Mouse (Mus musculus) left cerebral cortex, postnatal 36 days (tissue): Measurements from ENCODE around the gene Rin3. TPM values are rescaled to one million over a fixed set of nuclear protein-coding genes. Genes with fewer than 3 reads are reported as not detected.
"Not testable (repeated sequence)": the region's sequence is repeated elsewhere in the genome, so short reads cannot be mapped to it uniquely, and the experiment has no call there.

Source experiments
- DNase-seq, 2 experiments: peaks; one replicate each; pipeline ENCODE4 v3.0.0; 2021 to 2022; ENCODE audit warnings: low spot score in 2 of 2, mixed read lengths in 1 of 2
- intact Hi-C: fragments of 180-260 bp; cut with DNase I; formaldehyde crosslinking; loops from one replicate; pipeline ENCODE4 v1.15.1; 2025
- total RNA-seq, 2 experiments: library from RNA; stranded (reverse); gene quantifications; 2 replicates each; pipeline ENCODE4 v1.2.3; 2021

The Rin3 gene
- total RNA-seq, 2 experiments from 2014 or later: 3.5 to 4.4 TPM

DNA sequence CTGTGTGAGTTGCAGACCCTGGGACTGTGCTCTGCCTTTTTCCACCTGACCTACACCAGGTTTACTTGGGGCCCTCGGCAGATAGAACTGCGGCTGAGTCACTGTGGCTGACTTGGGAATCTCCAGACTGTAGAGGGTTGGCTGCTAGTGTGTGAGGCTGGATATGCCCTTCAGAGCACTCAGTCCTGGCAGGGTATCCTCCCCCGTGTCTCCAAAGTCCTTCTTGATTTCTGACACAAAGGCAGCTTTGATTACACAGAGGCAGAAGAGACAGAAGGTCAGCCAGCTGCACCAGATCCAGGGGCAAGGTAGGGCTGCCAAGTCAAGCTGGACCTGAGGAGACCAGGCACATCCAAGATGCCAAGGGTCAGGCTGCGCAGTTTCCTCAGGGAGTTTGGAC lies 11.4 kb upstream of the Rin3 start:
- DNase-seq: no peak
- intact Hi-C loops: no loop called here

DNA sequence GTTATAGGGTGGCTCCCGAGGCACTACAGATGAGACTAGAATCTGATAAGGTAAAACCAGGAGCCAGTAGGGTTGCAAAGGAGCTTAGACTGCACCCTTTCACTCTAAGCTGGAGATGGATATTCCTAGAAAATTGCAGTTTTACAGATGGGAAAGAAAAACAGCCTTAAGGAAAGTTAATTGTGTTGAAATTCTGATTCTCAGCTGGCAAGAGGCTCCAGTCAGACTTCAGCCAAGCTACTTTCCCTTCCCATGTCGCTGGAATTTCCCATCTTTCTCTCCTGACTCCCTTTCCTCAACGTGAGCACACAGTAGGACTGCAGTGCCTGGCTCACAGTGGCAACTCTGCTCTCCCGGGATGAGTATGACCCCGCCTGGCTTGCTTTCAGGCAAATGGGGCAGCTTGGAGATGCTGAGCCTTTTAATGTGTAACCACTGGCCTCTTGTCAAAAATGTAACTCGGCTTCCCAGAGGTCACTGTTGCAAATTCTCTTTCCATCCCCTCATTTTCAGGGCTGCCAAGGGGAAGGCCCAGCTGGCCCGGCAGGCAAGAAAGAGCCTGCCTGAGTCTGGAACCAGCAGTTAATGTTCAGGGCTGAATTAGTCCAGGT lies 6.9 kb upstream of the Rin3 start:
- intact Hi-C loops: no loop called here
- DNase-seq: no peak

DNA sequence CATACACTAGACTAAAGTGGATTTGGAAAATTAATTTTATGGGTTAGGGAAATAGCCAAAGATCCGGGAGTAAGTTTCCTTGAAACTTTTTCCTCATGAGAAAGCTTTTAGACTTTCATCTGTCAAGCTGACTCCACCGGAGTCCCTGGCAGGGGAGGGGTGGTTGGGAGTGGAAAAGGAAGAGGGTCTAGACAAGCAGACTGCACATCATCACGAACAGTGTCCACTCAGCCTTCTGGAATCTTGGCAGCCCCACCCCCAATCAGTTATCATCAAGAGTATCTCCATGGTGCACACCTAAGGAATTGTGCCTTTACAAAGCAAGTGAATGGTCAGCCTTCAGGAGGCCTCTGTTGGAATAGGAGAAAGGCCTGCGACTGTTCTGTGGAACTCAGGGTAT lies 2.6 kb upstream of the Rin3 start:
- DNase-seq, intact Hi-C loops: not testable (repeated sequence)

DNA sequence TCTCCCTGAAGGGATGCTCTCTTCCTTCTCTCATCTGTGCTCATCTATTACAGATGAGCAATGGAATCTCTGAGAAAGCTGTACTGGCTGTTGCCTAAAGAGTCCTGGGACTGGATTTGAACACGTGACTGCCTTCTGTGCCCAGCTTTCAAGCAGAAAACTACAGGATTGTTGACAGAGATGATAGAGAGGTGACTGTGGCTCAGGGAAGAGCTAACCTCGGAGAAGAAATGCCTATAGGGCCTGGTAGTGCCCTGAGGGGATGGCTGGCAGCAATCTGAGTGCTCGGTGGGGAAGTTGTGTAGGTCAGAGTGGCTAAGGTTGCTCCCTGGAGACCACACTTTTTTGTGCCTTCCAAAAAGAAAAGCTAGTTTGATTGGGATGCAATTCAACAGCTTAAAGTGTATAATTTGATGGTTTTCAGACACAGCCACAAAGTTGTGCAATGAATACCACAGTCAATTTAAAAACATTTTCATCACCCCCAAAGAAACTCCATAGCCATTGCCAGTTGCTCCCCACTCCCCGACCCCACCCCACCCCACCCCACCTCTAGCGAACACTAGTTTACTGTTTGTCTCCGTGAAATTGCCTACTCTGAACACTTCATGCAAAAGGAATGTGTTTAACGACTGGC lies 1.9 kb upstream of the Rin3 start:
- intact Hi-C loops: no loop called here

DNA sequence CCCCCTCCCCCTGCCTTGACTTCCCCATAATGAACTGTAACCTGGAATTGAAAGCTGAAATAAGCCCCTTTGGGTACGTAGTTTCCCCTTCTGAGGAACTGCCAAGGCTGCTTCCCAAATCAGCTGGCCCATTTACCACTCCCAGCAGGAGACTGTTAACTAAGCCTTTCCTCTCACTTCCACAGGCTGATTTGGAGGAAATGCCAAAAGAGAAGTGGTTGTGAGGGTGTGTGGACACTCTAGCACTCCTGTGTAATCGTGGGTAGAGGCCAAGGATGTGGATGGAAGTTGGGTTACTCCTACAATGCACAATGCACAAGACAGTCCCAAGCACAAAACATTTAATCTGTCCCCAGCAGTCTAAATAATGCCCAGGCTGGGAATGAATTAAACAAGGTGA lies 722 bp upstream of the Rin3 start:
- intact Hi-C loops: no loop called here
- DNase-seq: no peak

More for the DNA sequence above, 1.9 kb upstream of the Rin3 start:
- DNase-seq: no peak

DNA sequence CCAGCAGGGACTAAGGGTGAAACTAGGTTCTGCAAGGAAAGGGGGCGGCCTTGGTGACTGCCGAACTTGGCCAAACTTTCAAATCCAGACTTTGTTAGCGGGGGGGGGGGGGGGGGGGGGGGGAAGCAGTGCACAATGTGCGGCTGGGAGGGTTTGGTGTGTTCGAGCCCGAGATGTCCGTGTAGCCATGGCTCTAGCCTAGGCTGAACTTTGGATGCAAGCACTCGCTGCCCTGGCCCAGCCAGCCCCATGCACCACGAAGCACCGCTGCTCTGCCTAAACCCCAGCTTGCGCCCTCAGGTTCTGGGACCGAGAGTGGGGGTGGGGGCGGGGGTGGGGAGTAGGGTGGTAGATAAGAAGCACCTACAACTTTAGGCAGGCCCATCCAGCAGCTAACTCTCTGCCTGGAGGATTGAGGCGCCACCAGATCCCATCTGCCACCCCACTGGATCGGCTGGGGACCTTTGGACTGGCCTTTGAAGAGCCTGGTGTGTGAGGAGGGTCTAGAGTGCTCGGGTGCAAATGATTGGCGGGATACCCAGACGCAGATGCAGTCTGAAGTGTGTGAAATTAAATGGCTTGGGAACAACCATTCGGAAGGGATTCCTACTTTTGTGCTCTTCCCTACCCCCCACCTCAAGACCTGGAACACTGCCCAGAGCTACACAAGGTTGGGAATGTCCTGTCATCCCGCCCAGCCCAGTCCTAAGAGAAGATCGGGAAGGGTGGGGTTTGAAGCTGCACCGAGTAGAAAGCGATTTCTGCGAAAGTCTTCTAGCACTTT lies 827 bp downstream of the Rin3 start:
- DNase-seq: no peak
- intact Hi-C loops: no loop called here

DNA sequence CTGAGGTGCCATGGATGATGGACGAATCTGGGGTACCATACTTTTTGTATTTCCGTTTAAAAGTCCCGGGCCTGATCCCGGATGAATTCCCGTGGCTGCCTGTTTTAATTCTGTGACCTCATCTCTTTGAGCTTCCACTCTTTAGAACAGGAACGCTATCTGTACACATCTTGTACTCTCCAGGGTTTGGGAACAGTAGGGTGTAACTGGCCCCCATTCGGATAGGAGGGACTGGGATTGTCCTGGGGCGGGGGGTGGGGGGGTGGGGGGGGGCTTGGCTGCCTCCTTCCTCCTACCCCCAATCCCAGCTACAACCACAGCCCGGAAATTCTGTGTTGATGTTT lies 1.4 kb downstream of the Rin3 start:
- DNase-seq: no peak
- intact Hi-C loops: no loop called here

DNA sequence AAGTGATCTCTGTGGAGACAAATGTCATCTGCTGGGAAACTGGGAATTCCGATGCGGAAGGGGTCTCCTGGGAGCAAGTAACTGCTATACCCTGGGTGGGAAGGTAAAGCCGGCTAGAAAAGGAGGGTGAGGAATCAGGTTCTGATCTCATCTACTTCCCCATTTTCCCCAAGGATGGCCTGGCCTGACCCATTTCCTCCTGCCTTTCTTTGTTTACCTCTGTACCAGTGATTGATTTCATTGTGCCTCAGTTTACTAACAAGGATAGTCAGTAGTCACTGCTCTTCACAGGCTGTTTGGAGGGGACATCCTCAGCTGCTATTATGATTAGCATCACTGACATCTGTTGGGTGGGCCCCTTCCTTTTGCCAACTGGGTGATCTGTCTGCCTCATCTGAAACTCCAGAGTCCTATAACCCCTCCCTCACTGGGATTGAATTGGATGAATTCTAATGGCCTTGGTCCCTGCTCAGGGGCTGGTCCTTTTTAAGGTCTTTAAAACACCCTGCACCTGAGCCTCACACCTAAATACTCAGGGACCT lies 1.8 kb downstream of the Rin3 start:
- intact Hi-C loops: no loop called here
- no peak for DNase-seq

DNA sequence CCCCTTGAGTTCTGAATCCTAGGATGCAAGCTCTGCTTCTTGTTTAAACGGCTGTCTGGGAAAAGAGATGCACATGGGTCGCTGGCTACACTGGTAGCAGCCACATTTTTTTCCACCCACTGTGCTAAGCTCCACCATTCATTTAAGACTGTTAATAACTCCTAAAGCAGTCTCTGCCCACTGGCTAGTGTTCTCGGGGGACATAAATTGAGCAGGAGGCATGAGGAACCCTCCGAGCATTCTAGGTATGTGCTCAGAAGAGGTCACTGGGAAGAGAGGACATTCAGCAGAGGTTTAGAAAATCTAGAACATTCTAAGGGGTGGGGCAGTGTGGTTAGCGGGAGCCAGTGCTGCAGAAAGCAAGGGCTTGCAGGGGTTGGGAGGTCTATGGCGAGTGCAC lies 2.5 kb downstream of the Rin3 start:
- DNase-seq: no peak
- intact Hi-C loops: no loop called here

DNA sequence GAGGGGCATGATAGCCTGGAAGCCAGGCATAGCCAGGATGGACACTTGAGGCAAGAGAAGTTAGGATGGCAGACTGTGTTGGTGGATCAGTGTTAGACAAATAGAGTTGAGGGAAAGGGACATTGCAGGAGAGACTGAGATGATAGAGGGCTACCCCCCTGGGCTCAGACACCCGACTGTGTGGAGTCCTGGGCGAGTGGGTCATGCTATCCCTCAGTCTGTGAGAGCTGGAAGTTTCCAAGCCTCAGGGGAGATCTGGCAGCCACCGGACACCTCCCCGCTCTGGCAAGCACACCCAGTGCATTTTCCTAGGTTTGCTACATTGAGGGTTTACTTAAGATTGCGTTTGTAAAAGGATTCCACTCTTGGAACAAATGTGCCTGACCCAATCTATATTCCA lies 2.9 kb downstream of the Rin3 start:
- intact Hi-C loops: no loop called here
- no peak for DNase-seq

DNA sequence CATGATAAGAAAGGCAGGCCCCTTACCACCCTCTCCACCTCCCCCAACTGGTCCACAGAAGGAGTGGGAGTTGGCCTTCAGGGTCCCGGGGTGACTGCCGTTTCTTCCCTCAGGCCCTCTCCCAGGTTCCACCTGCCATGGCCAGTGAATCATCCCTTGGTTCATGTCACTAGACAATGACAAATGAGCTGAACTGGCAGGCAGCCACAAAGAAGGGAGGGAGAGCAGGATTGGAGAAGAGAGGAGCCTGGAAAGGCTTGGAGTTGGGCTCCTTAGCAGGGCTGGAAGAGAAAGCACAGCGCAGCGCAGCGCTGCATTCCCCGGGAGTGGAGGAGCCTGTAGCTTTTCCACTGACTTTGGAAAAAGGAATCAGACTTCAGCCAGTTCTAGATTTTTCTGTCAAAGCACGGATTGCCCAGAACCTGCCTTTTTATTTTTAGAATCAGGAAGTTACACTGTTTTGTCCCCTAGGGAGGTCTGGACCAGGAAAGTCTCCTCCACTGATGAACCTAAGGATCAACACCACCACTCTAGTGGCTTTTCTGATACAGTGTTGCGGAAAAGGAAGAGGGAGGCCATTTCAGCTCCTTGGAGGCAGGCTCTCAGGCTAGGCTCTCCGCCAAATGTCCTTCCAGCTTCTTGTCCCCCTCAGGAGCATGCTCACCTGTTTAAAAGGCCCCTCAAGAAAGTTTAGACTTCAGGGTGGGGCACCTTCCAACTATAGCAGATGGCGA lies 4.0 kb downstream of the Rin3 start:
- DNase-seq: no peak
- intact Hi-C loops: no loop called here

DNA sequence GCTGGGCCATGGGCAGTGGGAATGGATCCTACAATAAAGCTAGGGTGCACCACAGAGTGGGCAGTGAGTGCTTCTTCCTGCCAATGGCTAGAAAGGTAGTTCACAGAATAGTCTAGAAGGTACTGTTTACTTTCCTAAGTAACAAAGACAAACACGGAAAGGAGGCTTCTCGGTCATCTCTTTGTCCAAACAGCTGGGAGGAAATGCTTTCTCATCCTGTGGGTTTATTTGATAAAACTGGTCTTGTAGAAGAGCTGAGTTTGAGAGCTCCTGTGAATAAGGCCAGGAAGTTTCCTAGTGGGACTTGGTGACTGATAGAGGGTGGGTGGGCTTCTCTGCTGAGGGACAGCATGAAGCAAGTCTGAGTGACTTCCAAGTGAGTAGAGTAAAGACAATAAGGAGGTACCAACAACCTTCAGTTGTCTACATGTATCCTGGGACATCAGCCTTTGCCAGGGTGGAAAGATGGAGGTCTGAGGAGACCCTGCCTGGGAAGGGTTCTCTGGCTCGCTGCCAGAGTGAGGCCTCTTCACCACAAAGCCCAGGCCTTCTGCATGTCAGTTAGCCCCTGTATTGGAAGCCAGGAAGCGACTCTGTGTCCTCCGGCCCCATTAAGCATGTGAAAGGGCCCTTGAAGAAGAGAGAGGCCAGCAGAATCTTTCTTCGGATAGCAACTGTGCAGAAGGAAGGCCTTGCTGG lies 5.2 kb downstream of the Rin3 start:
- intact Hi-C loops: no loop called here
- no peak for DNase-seq

DNA sequence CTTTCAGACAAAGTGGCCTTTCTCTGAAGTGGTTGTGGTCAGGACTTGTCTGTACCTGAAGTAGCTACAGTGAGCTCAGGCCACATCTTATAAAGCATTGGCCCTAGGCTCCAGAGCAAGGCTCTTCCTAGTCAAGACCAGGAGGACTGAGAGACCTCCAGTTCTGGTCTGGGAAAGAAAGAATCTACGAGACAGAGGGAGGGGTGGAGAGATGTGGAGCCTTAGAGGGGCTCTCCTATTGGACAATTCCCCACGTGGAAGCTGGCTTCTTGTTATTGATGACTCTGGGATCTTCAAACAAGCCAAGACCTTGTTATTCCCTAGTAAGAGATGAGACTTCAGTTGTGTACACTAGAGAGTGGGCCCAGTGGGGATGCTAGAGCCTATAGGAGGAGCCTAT lies 6.0 kb downstream of the Rin3 start:
- intact Hi-C loops: no loop called here
- no peak for DNase-seq

DNA sequence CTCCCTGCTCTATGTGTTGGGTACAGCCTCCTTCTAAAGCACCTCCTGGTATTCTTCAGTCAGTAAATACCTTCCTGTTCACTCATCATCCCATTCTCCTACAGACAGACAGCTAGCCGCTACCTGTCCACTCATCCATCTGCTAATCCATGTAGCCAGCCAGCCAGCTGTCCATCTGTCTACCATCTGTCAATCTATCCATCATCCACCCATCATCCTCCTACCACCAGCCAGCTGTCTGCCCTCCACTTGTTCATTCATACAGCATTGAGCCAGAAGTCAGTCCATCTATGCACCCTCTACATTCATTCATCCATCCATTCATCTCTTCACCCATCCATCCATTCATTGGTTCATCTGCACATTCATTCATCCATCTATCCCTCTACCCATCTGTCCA lies 6.7 kb downstream of the Rin3 start:
- intact Hi-C loops: no loop called here
- DNase-seq: no peak

DNA sequence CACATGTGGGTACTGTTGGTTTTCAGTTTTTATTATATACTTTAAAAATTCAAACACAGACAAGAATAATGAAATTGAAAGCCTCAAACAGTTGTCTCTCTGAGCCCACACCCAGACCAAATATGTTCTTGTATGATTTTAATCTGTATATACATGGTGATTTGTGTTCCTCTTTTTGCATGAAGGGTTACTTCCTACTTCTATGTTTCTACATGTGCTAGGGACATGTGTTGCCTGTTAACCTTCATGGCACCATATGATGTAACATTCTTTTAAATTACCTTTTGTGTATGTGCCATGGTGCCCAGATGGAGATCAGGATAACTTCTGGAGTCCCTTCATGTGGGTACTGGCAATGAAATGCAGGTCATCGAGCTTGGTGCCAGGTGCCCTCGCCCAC lies 7.8 kb downstream of the Rin3 start:
- DNase-seq: no peak
- intact Hi-C loops: no loop called here

DNA sequence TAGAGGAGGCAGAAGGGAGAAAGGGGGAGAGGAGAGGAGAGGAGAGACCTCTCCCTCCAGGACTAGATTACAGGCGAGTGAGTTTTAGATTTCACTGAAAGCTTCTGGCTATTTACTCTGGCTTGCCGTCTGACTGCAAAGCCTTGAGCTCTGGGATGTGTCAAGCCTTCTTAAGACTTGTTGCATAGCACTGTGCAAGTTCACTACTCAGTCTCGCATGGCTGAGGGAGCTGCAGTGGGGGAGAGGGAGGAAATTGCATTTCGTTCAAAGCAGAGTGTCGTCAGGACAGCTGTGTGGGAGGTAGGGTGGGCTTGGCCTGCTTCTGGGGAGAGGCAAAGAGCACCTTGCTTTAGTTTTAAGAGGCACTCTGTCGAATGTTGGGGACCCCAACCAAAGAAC lies 8.8 kb downstream of the Rin3 start:
- intact Hi-C loops: no loop called here
- DNase-seq: no peak

DNA sequence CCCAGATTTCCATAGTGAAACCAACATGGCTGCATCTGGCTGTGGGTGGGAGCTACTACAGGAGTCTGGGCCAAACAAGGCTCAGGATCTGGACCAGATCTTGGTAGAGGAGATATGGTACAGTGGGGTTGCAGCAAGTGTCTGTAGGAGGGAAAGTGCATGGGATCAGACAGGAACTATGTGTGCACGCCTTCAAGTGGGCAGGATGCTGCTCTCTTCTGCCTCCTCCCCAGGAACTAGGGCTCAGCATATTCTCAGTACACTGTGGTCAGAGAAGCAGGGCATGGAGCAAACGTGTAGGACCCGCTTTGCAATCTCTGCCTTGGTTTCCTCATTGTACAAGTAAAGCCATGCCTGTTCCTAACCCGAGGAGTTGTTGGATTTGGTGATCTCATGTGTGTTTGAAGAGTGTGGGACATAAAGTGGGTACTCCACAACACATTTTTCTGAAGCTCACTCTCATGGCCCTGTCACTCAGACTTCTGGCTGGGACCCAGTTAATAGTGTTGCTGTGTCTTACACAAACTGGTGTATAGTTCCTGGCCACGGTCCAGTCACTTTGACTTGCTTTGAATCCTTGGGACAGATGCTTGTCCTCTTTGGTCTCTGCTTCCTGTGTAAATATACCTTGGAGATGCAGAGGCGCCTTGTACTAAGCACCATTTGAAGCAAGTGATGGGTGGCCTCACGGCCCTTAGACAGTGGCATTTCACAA lies 9.8 kb downstream of the Rin3 start:
- intact Hi-C loops: no loop called here
- no peak for DNase-seq

DNA sequence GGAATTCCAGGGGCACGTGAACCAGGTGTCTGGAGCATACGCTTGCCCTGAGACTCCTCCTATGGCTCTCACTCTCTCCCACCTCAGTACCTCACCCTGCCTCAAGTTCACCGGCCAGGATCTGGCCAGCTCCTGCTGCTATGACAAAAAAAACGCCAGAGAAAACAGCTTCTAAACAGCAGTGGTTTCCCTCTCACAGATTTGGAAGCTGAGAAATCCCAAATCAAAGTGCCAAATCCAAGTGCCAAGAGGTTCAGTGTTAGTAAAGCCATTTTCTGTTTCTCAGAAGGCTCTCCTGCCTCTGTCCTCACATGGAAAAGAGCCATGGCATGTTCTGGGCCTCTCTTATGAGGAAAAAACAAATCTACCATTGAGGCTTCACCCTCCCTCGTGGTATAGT lies 11.8 kb downstream of the Rin3 start:
- DNase-seq: no peak
- intact Hi-C loops: no loop called here

DNA sequence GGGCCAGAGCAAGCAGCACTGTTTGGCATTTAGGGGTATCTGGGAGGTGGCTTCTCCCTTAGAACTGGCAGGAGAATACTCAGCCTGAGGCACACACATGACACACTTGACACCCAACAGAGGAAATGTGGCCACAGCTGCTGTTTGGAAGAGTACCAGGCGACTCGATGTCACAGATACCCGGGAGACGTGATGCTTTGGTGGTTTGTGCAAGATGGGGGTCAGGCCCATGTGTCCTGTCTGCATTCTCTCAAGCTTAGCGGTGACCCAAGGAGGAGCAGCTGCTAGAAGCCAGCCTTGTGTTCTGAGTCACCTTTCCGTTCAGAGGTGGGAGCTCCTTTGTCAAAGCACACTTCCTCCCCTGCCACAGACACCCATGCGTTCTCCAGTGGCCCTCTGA lies 12.4 kb downstream of the Rin3 start:
- no peak for DNase-seq
- intact Hi-C loops: no loop called here
